Mouse (Mus musculus) liver, postnatal 0 days (tissue): Measurements from ENCODE around the gene Snap29. TPM values are rescaled to one million over a fixed set of nuclear protein-coding genes. Genes with fewer than 3 reads are reported as not detected.
A peak's percentile ranks its signal among the peaks of the same experiment; 100 is the strongest.

ENCODE experiments used
- ATAC-seq: fragments of 200-750 bp; cut with Nextera tagmentation; 2 replicates; pipeline ENCODE4 v1.8.0; 2017; ENCODE audit warnings: mild to moderate bottlenecking, moderate library complexity
- DNase-seq: peaks from one replicate; pipeline ENCODE4 v3.0.0-alpha.2; 2016
- H3K27ac ChIP-seq: fragments of 300-500 bp; sonication (generic); 2 replicates; pipeline ENCODE4 v1.5.1; 2014; ENCODE audit warnings: antibody characterized with exemption, moderate library complexity, mild to moderate bottlenecking, low read depth
- H3K27me3 ChIP-seq: fragments of 300-500 bp; sonication (generic); 2 replicates; pipeline ENCODE4 v1.6.1; 2014; ENCODE audit warnings: low read length, control low read depth, mixed read lengths; ENCODE audit not compliant: insufficient read depth
- H3K36me3 ChIP-seq: fragments of 300-500 bp; sonication (generic); replicated peaks from 2 replicates; pipeline ENCODE4 v1.6.1; 2014; ENCODE audit warnings: mild to moderate bottlenecking, control low read depth, low read length, moderate library complexity, mixed read lengths; ENCODE audit not compliant: insufficient read depth
- H3K4me1 ChIP-seq: fragments of 300-500 bp; sonication (generic); 2 replicates; pipeline ENCODE4 v1.6.1; 2014; ENCODE audit warnings: antibody characterized with exemption, mild to moderate bottlenecking, control low read depth; ENCODE audit not compliant: insufficient read depth
- H3K4me2 ChIP-seq: fragments of 300-500 bp; sonication (generic); 2 replicates; pipeline ENCODE4 v1.6.1; 2014; ENCODE audit warnings: low read depth, mild to moderate bottlenecking, low read length, moderate library complexity, mixed read lengths
- H3K4me3 ChIP-seq: fragments of 300-500 bp; sonication (generic); 2 replicates; pipeline ENCODE4 v1.5.1; 2014; ENCODE audit warnings: low read depth, low read length
- H3K9ac ChIP-seq: fragments of 300-500 bp; sonication (generic); replicated peaks from 2 replicates; pipeline ENCODE4 v1.6.1; 2014; ENCODE audit warnings: mild to moderate bottlenecking, moderate library complexity
- H3K9me3 ChIP-seq: fragments of 300-500 bp; sonication (generic); 2 replicates; pipeline ENCODE4 v1.6.1; 2016; ENCODE audit warnings: mild to moderate bottlenecking, control low read depth, low read length, mixed read lengths
- CTCF ChIP-seq: sonication (generic); IDR thresholded peaks from 2 replicates; pipeline ENCODE4 v1.5.1; 2016; ENCODE audit warnings: antibody characterized with exemption, low read depth
- EP300 ChIP-seq: IDR thresholded peaks from 2 replicates; pipeline ENCODE4 v1.6.1; 2016; ENCODE audit warnings: antibody characterized with exemption, low read depth, mild to moderate bottlenecking
- WGBS: fragments of 180-500 bp; shearing (Covaris S2); extraction: QIAGEN DNeasy Blood & Tissue Kit; methylation state at CpG from one replicate; pipeline ENCODE4 v1.1.7; 2014; ENCODE audit not compliant: insufficient replicate concordance; 5-methylcytosine and 5-hydroxymethylcytosine counted together
- polyA plus RNA-seq: library from polyadenylated mRNA; unstranded; fragments of >200 nt; fragmentation: Nextera tagmentation; extraction: Ambion mirVana; gene quantifications from 2 replicates; pipeline ENCODE4 v1.2.1, GENCODE M21; 2015

Gene Snap29
- polyA plus RNA-seq, result 7.1 and 7.2 TPM in 2 replicates

DNA sequence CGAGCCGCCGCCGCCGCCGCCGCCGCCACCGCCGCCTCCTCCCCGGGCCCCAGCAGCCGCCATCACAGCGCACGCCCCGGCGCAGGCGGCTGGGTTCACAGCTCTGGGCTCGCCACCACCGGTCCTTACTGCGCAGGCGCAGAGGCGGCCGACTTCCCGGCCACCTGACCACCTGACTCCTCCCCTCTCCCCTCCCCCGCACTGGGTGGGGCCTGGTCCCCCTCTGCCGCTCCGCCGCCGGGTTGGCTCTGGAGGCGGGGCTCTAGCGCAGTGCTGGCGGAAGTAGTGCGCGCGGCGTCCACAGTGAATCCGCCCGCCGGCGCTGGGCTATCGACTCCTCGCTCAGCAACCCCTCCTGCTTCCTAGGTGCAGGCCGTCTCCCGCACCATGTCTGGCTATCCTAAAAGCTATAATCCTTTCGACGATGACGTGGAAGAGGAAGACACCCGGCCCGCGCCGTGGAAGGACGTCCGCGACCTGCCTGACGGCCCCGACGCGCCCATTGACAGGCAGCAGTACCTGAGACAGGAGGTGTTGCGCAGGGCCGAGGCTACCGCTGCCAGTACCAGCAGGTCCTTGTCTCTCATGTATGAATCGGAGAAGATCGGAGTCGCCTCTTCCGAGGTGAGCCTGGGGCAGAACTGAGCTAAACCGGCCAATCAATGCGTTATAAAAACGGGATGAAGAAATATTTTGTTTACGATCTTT lies at the start of gene Snap29, which contains the start of gene Pi4ka:
Gene Snap29 (plus strand): TSS at position 251 of the 708 bp plus-strand sequence.
Gene Pi4ka (minus strand): TSS at position 579 of the 708 bp plus-strand sequence.
- DNase-seq (peak; percentile 100), ATAC-seq (peak; percentile 96)
- peak within 1 kb of the TSS; percentile 74 for H3K4me3 ChIP-seq
- WGBS, result under 1% methylated on average over 52 of the region's 69 CpGs
- no peaks in the 10 kb centered on the region for H3K9me3 ChIP-seq
- H3K4me1 ChIP-seq, result peaks cover 34% of the 10 kb centered on the region
- peak within 1 kb of the TSS; percentile 76 for H3K9ac ChIP-seq
- H3K4me2 ChIP-seq, result peak within 1 kb of the TSS; percentile 81
- no peak for TF ChIP-seq EP300
- no peak for TF ChIP-seq CTCF
- peak within 1 kb of the TSS; percentile 85 for H3K27ac ChIP-seq
- H3K27me3 ChIP-seq, result no peaks in the 10 kb centered on the region
- 0 out of 2 replicates have a peak, but pooled peaks cover 2% of the 10 kb centered on the region for H3K36me3 ChIP-seq

DNA sequence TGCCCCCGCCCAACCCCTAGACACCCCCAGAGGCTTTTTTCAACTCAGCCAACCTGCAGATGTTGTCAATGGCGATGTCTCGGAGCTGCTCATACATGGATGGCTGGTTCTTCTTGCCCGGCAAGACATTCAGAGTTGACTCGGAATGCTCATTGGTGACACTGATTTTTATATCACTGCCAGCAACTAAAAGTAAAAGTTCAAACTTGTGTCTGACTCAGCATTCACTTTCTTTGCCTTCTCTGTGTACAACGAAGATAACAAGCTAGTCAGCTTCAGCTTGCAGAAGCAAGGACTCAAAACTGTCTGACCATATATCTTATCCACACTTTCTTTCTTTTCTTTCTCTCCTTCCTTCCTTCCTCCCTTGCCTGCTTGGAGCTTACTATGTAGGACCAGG lies 49.8 kb upstream of the Snap29 start:
- no peak overlapping the region for H3K4me2 ChIP-seq
- no peak overlapping the region for H3K4me3 ChIP-seq
- H3K9ac ChIP-seq, result no peak overlapping the region
- no peak for TF ChIP-seq EP300
- no peak for TF ChIP-seq CTCF
- no peaks in the 10 kb centered on the region for H3K9me3 ChIP-seq
- no peak for ATAC-seq
- H3K27ac ChIP-seq, result no peak overlapping the region
- no peak for DNase-seq
- WGBS, result 76% methylated on average over 6 of the region's 6 CpGs
- H3K4me1 ChIP-seq, result no peaks in the 10 kb centered on the region
- peaks cover 56% of the 10 kb centered on the region for H3K36me3 ChIP-seq
- no peaks in the 10 kb centered on the region for H3K27me3 ChIP-seq

DNA sequence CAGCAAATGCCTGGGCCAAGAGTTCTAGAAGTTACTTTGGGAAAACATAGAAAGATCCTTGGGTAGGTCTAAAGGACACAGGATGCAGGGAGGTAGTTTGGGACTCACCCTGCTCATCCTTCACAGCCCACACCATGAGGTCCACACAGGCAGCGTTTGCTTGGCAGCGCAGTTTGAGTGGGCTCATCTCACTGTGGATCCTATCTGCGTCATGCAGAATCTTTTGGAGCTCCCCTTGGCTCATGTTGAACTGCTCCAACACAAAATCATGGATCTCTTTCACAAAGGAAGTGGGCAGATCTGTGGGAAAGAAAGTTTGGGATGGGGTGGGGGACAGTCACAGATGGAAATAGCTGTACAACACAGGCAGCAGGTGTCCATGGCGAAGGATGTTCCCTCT lies 47.0 kb upstream of the Snap29 start:
- H3K27me3 ChIP-seq, result no peaks in the 10 kb centered on the region
- H3K27ac ChIP-seq, result no peak overlapping the region
- no peak overlapping the region for H3K9ac ChIP-seq
- no peak for ATAC-seq
- no peaks in the 10 kb centered on the region for H3K9me3 ChIP-seq
- DNase-seq, result no peak
- no peak overlapping the region for H3K4me2 ChIP-seq
- peaks cover 39% of the 10 kb centered on the region for H3K36me3 ChIP-seq
- TF ChIP-seq EP300, result no peak
- no peak for TF ChIP-seq CTCF
- H3K4me3 ChIP-seq, result no peak overlapping the region
- no peaks in the 10 kb centered on the region for H3K4me1 ChIP-seq
- 97% methylated on average over 4 of the region's 4 CpGs for WGBS

DNA sequence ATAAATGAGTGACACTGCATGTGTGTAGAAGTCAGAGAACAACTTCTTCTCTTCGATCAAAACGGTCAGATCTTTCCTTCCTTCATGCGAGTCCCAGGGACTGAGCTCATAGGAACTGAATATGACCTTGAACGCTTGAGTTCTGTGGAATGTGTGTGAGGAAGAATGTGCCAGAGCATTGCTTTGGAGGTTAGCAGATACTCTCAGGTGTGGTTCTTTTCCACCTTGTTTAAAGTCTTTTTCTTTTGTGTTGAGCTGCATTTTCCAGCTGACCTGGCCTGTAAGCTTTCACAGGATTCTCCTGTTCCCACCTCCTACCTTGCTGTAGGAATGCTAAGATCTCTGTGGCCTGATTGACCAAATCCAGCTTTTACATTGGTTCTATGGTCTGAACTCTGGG lies 23.5 kb upstream of the Snap29 start:
- no peaks in the 10 kb centered on the region for H3K9me3 ChIP-seq
- H3K27ac ChIP-seq, result no peak overlapping the region
- no peak overlapping the region for H3K4me2 ChIP-seq
- H3K36me3 ChIP-seq, result peaks cover 20% of the 10 kb centered on the region
- TF ChIP-seq EP300, result no peak
- no peak for TF ChIP-seq CTCF
- H3K27me3 ChIP-seq, result no peaks in the 10 kb centered on the region
- 84% methylated on average over 4 of the region's 4 CpGs for WGBS
- H3K9ac ChIP-seq, result no peak overlapping the region
- no peak for DNase-seq
- no peak overlapping the region for H3K4me3 ChIP-seq
- no peaks in the 10 kb centered on the region for H3K4me1 ChIP-seq
- ATAC-seq, result no peak

DNA sequence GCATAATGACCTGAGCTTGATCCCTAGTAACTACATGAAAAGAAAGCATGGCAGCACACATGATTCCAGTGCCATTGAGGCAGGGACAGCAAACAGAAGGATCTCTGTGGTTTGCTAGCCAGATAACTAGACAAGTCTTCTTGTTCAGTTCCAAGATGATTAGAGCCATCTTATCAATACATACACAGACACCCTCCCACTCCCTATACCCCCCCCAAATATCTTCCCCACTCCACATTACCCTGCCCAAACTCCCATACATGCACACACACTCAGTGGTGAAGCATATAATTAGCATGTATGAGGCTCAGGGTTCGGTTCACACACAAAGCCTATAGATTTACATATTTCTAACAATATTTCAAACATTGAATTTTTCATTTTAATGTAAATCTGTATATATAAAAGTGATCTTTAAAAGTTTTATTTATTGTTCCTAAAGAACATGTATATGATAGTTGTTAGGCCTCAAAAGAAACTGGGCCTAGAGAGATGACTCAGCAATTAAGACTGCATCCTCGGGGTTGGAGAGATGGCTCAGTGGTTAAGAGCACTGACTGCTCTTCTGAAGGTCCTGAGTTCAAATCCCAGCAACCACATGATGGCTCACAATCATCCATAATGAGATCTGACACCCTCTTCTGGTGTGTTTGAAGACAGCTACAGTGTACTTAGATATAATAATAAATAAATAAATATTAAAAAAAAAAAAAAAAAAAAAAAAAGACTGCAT lies 22.0 kb upstream of the Snap29 start:
- Histone ChIP-seq H3K36me3 (peaks cover 16% of the 10 kb centered on the region), H3K4me1 (no peaks in the 10 kb centered on the region), H3K27me3 (no peaks in the 10 kb centered on the region), H3K9ac (no peak overlapping the region), H3K9me3 (no peaks in the 10 kb centered on the region), H3K4me3 (no peak overlapping the region), H3K4me2 (no peak overlapping the region), H3K27ac (no peak overlapping the region)
- ATAC-seq (no peak), DNase-seq (no peak)
- TF ChIP-seq EP300, result no peak
- WGBS, result 62% methylated on average over 2 of the region's 2 CpGs

DNA sequence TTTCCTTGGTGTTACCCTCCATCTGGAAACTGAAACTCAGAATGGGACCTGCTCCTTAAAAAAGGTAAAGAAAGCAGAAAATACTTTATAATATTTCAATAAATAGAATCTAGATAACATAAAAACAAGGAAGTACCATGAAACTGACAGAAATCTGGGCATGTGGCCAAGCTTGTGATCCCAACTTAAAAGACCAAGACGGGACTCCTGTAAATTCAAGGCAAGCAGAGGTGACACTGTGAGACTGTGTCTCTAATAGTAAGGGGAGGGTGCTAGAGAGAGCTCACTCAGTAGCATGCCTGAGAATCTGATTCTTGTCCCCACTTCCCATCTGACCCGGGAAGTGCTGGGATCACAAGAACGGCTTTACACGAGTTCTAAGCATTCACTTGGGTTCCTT lies 13.0 kb upstream of the Snap29 start:
- Histone ChIP-seq H3K36me3 (0 out of 2 replicates have a peak, but pooled peaks cover 3% of the 10 kb centered on the region), H3K27me3 (no peaks in the 10 kb centered on the region), H3K4me2 (no peak overlapping the region), H3K27ac (no peak overlapping the region), H3K4me3 (no peak overlapping the region), H3K9ac (no peak overlapping the region), H3K4me1 (no peaks in the 10 kb centered on the region), H3K9me3 (no peaks in the 10 kb centered on the region)
- 71% methylated on average over 4 of the region's 4 CpGs for WGBS
- no peak for ATAC-seq
- no peak for DNase-seq
- TF ChIP-seq CTCF (no peak), EP300 (no peak)
